Mouse (Mus musculus) frontal cortex, postnatal 10 days (tissue): Measurements from ENCODE around the gene Gtf3c4.
A peak's percentile ranks its signal among the peaks of the same experiment; 100 is the strongest.

Experiments used
- DNase-seq, 2 experiments: peaks; one replicate each; pipeline ENCODE4 v3.0.0; 2022; ENCODE audit warnings: low spot score in 2 of 2, mixed read lengths in 1 of 2

The Gtf3c4 gene

DNA sequence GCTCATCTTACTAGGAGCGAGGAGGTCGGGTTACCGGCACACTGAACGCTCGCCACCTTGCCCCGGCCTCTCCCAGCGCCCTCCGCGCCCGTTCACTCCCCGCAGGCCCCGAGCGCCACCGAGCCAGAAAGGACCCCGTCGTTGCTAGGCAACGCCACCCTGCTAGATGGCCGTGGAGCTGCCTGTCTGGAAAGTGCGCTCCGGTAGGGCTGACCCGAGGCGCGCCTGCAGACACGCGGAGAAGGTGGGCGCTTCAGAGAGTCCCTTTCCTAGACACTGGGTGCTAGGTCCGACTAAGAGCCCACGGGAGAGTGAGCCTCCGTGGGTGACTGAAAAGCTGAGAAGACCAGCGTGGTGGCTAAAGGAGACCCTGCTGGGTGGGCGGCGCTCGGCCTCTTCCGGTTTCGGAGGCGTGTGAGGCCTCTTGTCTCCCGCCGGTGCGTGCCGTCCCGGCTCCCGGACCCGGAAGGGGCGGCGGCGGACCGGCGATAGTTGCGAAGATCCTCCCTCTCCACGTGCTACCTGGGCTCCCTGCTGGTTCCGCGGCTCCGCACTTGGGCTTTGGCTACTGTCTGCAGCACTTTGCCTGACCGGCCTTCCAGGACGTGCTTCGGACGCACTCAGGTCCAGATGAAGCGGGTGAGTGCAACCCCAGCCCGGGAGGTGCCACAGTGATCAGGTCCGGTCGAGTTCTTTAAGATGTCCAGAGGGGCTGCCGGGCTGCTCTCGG lies at the start of gene Gtf3c4, which contains the start of gene Ddx31:
Gene Gtf3c4, minus strand, starts transcription at position 139 of the 730 bp plus-strand sequence.
Gene Ddx31, plus strand, starts transcription at position 185 of the 730 bp plus-strand sequence.
- peak; percentile 87 to 94 for DNase-seq

DNA sequence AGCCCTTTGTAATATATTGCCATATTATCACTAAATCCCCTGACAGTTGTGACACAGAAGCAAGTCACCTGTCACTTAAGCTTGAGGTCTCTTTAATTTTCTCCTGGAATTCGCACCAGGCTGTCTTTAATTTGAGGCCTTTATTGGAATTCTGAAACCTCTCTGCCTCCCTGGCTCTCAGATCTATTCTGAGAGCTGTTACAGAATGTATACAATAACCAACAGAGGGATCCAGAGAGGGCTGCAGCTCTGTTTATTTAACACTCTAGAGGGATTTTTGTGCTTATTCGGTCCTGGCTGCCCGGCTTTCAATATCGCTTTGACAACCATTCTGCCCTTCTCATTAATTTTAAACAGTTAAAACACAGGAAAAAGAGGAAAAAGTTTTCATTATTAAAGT lies 44.8 kb upstream of the Gtf3c4 start:
- no peak for DNase-seq

DNA sequence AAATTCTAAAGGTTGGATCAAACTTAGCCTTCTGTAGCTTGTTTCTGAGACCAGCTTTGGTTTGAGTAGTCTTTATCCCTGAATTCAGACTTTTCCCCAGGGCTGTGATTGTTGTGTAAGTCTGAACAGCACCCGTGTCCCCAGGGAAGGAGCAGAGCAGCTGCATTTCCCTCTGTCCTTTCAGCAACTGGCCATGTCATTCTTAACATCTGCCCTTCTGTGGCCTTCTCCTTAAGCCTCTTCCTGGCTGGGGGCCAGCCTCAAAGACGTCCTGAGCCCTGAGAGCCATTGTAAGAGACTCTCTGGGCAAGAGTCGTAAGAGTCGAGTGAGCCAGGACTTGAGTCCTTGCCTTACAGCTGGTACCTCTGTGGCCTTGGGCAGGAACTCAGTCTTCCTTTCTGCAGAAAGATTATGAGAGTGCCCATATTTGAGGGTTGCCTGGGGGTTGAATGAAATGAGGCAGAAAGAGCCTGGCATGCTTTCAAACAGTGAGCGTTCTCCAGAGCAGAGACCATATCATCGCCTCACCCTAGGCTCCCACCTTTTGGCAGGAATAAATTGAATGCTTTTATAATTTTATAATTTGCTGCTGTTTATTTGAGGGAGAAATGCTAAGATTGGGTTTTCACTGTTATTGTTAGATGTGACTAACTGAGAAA lies 42.8 kb upstream of the Gtf3c4 start:
- no peak for DNase-seq

DNA sequence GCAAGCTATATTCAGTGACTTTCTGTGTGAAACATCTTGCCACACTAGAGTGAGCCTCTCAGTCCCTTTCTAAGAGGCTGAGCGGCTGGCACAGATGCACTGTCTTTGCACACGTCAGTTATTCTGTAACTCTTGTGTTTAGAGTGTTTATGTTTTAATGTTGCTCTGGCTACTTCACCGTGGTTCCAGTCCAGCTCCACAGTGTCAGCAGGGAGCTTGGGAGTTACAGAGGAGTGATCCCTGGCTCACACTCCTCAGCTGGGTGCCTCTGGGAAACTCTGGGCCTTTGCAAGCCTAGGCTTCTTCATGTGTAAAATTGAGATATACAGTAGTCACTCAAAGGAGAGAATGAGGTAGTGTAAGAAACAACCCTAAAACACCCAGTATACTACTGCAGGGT lies 41.9 kb upstream of the Gtf3c4 start:
- no peak for DNase-seq

DNA sequence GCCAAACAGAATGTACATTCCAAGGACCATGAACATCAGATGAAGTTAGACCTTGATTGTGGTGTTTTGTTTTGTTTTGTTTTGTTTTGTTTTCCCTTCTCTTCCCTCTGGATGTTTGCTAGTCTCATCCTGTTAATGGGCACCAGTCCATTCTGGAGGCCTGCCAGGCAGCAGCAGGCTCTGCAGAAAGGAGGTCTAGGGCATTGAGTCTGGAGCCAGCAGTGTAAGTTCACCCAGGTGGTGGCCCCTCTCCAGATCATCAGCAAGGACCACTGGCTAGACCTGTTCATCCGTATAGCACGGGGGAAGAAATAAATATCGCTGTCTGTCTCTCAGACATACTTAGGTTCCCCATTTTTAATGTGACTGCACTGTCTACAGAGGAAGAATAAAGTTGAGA lies 41.1 kb upstream of the Gtf3c4 start:
- no peak for DNase-seq

DNA sequence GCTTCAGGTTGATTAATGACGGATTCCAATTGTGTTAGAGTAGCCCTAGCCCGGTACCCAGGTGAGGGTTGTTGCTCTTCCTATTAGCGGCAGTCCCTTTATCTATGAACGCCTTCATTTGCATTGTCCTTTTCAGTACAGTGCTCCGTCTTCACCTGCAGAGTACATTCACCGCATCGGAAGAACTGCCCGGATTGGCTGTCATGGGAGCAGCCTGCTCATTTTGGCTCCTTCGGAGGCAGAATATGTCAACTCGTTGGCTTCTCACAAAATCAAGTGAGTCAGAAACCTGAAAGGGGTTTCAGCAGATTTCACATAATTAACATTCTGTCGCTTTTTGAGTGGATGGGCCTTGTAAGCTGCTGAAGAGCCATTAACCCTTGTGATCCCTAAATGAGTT lies 35.4 kb upstream of the Gtf3c4 start:
- no peak for DNase-seq

DNA sequence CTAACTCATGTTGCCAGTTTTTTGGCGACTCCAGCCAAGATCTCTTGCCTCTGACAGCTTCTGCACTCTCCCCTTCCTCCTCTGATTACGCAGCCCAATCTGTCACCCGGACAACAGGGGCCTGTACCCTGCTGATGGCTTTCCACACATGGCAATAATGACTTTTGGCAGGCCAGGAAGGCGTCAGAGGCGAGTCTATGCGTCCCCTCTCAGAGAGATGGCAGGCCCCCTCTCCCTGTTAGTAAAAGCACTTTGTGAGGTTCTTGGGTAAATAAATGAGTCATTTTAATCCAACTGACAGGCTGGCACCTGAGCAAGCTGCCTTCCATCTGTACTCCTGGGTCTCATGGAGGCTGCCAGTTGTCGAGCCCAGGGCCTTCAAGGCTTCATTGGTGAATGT lies 27.3 kb upstream of the Gtf3c4 start:
- no peak for DNase-seq

DNA sequence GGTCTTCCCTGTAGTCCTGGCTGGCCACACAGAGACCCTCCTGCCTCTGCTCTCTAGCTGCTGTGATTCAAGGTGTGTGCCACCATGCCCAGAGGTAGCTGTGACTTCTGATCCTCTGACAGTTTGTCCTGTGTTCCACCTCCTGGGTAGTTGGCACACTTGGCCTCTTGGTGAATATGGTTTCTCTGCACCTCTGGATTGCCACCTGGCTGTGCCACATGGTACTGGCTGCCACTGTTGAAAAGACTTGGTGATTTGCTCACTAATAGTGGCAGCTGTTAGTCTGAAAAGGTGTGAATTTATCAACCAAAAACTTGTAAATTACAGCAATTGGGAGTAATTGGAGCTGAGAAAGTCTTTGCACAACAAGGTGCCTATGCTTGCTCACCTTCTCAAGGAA lies 23.7 kb upstream of the Gtf3c4 start:
- DNase-seq: no peak

DNA sequence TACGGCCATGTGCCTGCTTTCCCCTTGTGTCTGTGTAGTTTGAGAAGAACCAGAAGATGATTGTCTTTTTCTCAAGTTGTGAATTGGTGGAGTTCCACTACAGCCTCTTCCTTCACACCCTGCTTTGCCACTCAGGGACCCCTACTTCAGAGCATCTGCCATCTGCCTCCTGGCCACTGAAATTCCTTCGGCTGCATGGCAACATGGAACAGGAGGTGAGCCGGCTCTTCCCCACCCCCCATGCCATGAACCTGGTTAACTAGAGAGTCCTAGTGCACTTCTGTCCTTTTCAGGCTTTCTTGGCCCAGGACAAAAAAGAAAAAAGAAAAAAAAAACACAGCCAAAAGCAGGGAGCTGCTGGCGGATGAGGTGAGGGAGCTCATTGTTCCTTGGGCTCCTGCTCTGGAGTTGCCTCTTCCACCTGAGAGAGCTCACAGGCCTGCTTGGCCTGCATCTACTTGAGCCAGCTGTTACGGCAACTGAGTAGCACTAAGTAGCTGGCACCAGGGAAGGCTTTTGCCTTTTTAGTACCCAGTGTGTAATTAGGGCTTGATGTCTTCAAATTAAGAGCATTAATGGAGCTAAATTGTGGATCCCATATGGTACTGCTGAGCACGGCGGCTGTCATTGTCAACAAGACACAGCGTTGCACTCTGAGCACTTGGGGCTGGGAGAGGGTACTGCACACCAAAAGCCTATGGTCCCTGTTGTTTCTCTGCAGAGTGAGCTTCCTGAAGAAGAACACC lies 20.7 kb upstream of the Gtf3c4 start:
- DNase-seq: no peak

DNA sequence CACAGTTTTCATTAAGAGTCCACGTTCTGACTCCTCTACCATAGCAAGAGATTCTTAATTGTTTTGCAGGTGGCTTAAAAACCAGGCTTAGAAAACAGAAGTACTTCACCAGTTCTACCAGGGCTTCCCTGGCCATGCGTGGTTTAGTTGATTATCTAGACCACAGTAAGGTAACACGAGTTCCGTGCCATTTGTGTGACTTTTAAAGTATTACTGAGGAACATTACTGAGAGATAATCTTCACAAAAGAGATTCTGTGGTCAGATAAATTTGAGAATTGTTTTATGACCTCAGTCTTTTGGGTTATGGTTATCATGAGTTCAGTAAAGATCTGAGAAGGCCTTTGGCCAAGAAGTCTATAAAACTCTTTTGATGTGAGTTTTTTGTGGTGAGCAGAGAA lies 19.1 kb upstream of the Gtf3c4 start:
- no peak for DNase-seq

DNA sequence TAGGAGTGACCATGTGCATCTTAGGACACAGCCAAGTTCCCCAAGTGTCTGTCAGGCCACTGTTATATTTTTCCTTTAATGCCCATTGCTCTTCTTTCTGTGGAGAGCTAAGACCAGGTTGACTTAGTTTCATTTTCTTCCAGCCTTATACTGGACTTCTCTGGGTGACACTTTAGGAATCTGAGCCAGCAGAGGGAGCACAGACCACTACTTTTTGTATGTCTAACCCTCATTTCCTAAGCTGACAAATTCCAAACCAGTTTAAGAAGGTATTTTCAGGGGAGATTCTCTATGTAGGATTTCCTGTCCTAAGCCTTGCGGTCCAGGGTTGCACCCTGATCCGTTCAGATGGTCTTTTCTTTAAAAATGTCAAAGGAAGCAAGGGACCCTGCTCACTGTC lies 15.6 kb upstream of the Gtf3c4 start:
- no peak for DNase-seq

DNA sequence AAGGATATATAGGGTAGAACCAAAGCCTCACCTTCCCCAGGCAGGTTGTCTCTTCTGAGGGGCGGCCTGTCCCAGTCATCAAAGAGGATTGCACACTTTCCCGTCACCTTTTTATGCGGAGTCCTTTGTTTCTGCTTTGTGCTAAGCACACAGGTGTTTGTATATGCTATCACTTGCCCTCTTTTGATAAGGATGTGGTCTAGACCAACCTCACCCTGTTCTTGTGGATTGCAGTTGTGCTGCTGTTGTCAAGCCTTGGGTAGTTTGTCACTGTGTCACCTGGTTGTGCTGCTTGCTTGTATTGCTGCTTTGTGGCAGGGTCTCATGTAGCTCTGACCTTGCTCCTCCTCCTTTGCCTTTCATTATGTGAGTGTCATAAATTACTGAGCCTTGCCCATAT lies 12.4 kb upstream of the Gtf3c4 start:
- no peak for DNase-seq

DNA sequence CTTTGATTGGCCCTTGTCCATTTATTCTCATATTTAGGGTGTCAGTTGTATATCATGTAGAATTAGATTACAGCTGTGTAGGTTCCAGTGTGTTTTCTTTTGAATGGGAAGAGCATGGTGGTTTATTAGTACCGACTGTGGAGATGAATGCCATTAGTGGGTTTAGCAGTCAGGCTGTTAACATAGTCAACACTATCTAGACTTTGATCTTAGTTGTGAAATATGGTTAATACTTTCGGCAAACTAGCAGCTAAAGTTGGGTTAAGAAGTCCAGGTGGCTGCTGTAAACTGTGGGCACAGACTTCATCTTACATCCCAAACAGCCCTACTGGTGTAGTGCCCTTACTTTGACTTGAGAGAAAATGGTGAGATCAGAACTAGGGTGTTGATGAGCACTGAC lies 8.7 kb upstream of the Gtf3c4 start:
- DNase-seq: no peak

DNA sequence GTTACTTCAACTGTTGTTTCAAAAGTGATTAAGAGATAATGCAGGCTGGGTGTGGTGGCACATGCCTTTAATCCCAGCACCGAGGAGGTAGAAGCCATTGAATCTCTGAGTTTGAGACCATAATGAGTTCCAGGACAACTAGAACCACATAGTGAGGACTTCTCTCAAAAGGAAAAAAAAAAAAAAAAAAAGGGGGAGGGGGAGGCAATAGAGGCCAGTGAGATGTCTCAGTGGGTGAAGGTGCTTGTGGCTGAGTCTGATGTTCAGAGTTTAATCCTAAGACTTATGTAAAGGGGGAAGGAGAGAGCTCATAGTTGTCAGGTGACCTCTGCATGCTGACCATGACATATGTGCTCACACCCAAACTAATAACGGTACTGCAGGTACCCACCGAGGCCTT lies 1.9 kb upstream of the Gtf3c4 start:
- no peak for DNase-seq

DNA sequence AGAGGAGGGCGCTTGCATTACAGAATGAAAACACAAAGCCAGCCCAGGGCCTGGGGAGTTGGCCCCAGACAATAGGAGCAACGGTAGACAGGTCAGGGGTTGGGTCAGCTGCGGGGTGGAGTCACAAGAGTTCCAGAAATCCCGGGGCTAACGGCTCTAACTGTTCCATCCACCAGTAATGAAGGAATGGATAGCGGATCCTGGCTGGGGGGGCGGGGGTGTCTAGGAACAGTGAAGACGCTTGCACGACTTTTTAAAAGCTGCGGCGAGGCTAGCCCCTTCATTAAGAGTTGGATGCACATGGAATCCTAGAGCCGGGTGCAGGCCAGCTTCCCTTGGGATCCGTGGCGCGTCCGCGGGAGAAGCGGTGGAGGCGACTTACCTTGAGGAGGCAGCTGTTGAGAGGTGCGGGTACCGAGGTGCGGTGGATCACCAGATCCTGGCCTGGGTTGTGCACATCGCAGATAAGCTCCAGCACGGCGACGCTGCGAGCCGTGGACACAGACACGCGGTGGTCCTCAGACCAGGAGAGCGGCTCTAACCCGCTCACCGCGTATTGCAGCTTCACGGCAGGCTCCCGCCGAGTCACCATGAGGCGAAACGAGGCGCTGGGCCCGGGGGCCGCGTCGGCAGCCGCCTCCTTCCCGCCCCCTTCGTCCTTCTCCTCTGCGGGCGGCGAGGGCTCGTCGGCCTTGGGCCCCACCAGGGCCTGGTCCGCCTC lies 499 bp downstream of the Gtf3c4 start:
- DNase-seq: no peak

DNA sequence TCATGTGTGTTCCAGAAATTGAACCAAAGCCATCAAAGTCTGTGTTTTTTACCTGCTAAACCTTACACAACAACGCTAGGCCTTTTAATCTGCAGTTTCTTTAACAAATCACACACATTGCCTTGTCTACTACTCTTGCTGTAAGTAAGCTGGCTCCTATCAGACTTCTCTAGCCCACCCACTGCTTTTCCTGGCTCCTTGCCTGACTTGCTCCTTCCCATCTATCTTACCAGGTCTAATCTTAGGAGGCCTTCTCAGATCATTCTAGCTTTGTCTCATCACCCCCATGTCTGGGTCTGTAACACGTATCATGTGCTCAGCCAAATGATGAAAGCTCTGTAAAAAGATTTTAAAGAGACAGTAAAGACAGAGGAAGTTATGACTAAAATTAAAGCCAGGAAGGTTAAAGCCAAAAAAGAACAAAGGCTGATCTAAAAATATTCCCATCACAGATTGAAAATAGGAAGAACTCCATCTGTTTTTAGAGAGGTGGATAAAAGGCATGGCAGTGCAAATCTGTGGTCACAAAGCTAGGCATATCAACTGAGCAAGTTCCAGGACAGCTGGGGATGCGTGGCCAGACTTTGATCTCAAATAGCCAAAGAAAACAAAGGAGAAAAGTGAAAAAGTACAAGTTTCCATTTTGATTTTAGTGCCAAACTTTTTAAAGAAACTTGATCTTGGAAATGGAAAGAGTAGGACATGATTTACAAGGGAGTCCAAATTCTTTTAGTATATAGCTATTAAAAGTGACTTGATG lies 3.8 kb downstream of the Gtf3c4 start:
- no peak for DNase-seq

DNA sequence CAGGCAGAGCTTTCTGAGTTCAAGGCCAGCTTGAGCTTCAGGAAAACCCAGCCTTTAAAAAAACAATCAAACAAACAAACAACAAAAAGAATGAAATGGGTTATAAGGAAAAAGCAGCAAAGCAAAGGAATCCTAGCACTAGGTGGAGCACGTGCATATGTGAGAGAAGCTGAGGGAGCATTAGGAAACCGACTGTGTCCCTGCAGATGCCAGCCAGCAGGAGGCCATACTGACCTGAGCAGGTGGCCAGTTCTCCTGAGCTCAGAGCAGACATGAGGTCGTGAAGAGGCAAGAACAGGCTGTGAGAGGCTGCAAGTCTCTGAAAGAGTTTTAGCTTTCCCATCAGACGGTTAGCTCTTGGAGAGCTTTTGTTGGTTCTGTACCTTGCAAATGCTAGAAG lies 10.9 kb downstream of the Gtf3c4 start:
- DNase-seq: no peak

DNA sequence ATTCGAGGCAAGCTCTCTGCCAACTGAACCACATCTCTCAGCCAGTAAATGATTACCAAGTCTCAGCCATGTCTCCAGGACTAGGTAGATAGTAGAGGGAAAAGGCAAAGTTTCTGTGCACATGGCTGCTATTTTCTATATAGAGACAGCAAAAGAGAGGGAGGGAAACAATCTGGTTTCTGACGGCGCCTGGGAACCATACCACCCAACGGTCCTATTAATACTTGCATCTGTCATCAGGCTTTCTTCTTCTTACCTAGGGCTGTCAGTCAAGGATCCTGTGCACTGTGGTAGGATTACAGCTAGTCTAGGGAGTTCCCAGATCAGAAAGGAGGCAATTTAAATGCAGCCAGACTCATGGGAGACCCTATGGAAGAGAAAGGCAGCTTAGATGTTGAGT lies 21.3 kb downstream of the Gtf3c4 start:
- no peak for DNase-seq

DNA sequence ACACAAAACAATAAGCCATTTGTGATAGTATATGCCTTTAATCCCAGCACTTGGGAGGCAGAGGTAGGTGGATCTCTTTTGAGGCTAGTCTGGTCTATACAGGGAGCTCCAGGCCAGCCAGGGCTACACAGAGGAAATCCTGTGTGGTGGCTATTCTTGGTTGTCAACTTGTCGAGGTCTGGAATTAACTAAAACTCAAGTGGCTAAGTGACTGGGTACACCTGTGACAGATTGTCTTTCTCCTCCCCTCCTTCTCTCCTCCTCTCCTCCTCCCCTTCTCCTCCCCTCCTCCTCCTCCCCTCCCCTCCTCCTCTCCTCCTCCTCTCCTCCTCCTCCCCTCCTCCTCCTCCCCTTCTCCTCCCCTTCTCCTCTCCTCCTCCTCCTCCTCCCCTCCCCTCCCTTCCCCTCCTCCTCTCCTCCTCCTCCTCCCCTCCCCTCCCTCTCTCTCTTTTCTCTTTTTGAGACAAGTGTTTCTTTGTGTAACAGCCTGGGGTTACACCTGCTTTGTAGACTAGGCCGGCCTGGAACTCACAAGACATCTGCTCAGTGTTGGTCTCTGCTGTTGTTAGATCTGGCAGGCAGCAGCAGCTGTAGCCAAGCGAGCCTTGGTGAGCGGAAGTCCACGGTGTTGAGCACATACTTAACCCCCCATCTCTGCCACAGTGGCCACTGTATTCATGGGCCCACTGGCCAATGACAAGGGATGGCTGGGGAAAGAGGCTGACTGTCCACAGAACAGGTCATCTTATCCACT lies 29.7 kb downstream of the Gtf3c4 start:
- no peak for DNase-seq

DNA sequence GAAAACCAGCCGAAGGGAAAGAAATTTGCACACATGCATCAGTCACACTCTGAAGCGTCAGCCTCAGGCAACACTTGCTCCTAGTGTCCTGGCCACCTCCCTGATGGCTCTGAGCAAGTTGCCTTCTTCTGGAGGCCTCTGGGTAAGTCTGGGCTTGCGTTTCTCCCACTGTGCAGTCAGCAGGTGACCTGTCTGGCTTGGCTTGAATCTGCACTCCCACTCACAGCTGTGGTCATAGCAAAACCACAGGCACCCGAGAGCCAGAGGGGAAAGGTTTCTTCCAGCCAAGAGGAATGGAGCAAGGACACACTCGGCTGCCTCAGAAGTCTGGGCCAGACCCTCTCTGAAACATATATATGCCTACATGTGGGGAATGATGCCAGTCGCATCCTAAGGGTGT lies 31.3 kb downstream of the Gtf3c4 start:
- no peak for DNase-seq

DNA sequence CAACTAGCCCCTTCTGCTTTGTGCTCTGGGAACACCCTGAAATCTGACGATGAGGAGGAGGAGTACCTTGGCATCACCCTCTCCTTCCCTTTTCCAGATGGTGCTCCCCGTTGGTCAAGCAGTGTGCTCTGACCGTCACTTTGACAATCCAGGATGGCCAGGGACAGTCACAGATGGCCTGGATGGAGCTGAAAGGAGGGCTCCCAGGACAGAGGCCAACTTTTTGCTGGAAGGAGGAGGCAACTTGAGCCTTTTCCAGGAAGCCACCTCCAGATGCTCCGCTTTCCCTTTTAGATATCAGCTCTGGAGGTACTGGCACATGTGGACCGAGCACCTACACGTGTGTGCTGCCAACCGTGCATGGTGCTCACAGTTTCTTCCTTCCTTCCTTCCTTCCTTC lies 36.8 kb downstream of the Gtf3c4 start:
- DNase-seq: no peak
